Mouse (Mus musculus) midbrain, embryonic 13.5 days (tissue): ENCODE data around the gene Pde11a. TPM values are rescaled to one million over a fixed set of nuclear protein-coding genes. Genes with fewer than 3 reads are reported as not detected.
A peak's percentile ranks its signal among the peaks of the same experiment; 100 is the strongest.

ENCODE experiments used
- ATAC-seq: fragments of 200-750 bp; cut with Nextera tagmentation; 2 replicates; pipeline ENCODE4 v1.8.0; 2017; ENCODE audit warnings: mild to moderate bottlenecking, moderate TSS enrichment, moderate library complexity
- H3K27ac ChIP-seq: fragments of 300-500 bp; sonication (generic); 2 replicates; pipeline ENCODE4 v1.5.1; 2015; ENCODE audit warnings: inconsistent platforms, mild to moderate bottlenecking, moderate library complexity
- H3K27me3 ChIP-seq: fragments of 300-500 bp; sonication (generic); 2 replicates; pipeline ENCODE4 v1.6.1; 2015; ENCODE audit warnings: mild to moderate bottlenecking, inconsistent platforms
- H3K36me3 ChIP-seq: fragments of 300-500 bp; sonication (generic); 2 replicates; pipeline ENCODE4 v1.6.1; 2015; ENCODE audit warnings: mild to moderate bottlenecking, inconsistent platforms
- H3K4me1 ChIP-seq: fragments of 300-500 bp; sonication (generic); replicated peaks from 2 replicates; pipeline ENCODE4 v1.6.1; 2015; ENCODE audit warnings: inconsistent platforms
- H3K4me2 ChIP-seq: fragments of 300-500 bp; sonication (generic); replicated peaks from 2 replicates; pipeline ENCODE4 v1.6.1; 2015; ENCODE audit warnings: moderate library complexity, mild to moderate bottlenecking, inconsistent platforms
- H3K4me3 ChIP-seq: fragments of 300-500 bp; sonication (generic); replicated peaks from 2 replicates; pipeline ENCODE4 v1.5.1; 2015; ENCODE audit warnings: mild to moderate bottlenecking, inconsistent platforms
- H3K9ac ChIP-seq: fragments of 300-500 bp; sonication (generic); replicated peaks from 2 replicates; pipeline ENCODE4 v1.6.1; 2015; ENCODE audit warnings: mild to moderate bottlenecking, inconsistent platforms
- H3K9me3 ChIP-seq: fragments of 300-500 bp; sonication (generic); 2 replicates; pipeline ENCODE4 v1.6.1; 2016; ENCODE audit warnings: mild to moderate bottlenecking, inconsistent platforms
- WGBS: fragments of 180-500 bp; shearing (Covaris S2); methylation state at CpG from one replicate; pipeline ENCODE4 v1.1.7; 2015; 5-methylcytosine and 5-hydroxymethylcytosine counted together
- polyA plus RNA-seq: library from polyadenylated mRNA; unstranded; fragments of >200 nt; fragmentation: Nextera tagmentation; extraction: Ambion mirVana; gene quantifications from 2 replicates; pipeline ENCODE4 v1.2.1, GENCODE M21; 2015

Gene Pde11a
- polyA plus RNA-seq, 1 experiment from 2014 or later, result 0.44 TPM

- Histone ChIP-seq H3K9me3 (no peaks in the 10 kb centered on the region), H3K4me1 (peaks cover 25% of the 10 kb centered on the region), H3K36me3 (no peaks in the 10 kb centered on the region), H3K27ac (peak overlapping the region; percentile 93), H3K4me3 (no peak overlapping the region), H3K4me2 (peak overlapping the region; percentile 29), H3K27me3 (no peaks in the 10 kb centered on the region), H3K9ac (peak overlapping the region; percentile 42)
- peak; percentile 88 for ATAC-seq
- WGBS, result 14% methylated on average over 20 of the region's 20 CpGs
Observed at GRCm38 (mm10) chr2:76029081-76029901, 309.3 kb downstream of the Pde11a start.

- peak; percentile 80 for ATAC-seq
- peaks cover 24% of the 10 kb centered on the region for H3K4me1 ChIP-seq
- no peaks in the 10 kb centered on the region for H3K27me3 ChIP-seq
- 3% methylated on average over 7 of the region's 7 CpGs for WGBS
- H3K27ac ChIP-seq, result 0 out of 2 replicates have a peak overlapping the region, but pooled peaks have one; percentile 3
- no peaks in the 10 kb centered on the region for H3K36me3 ChIP-seq
- H3K4me3 ChIP-seq, result no peak overlapping the region
- peak overlapping the region; percentile 19; the same call in 1 of the 2 replicates for H3K4me2 ChIP-seq
- H3K9me3 ChIP-seq, result no peaks in the 10 kb centered on the region
- no peak overlapping the region for H3K9ac ChIP-seq
Observed at GRCm38 (mm10) chr2:76016890-76017289, 321.7 kb downstream of the Pde11a start.

GRCm38 (mm10) chr2:76016136-76016535 is 322.4 kb downstream of the Pde11a start:
- peaks cover 22% of the 10 kb centered on the region for H3K4me1 ChIP-seq
- no peak overlapping the region for H3K9ac ChIP-seq
- no peak overlapping the region for H3K27ac ChIP-seq
- no peak for ATAC-seq
- H3K4me2 ChIP-seq, result no peak overlapping the region
- H3K9me3 ChIP-seq, result no peaks in the 10 kb centered on the region
- no peaks in the 10 kb centered on the region for H3K27me3 ChIP-seq
- WGBS, result 76% methylated on average over 8 of the region's 8 CpGs
- no peaks in the 10 kb centered on the region for H3K36me3 ChIP-seq
- H3K4me3 ChIP-seq, result no peak overlapping the region

- no peaks in the 10 kb centered on the region for H3K36me3 ChIP-seq
- H3K4me1 ChIP-seq, result peaks cover 18% of the 10 kb centered on the region
- WGBS, result 93% methylated on average over 7 of the region's 7 CpGs
- H3K9me3 ChIP-seq, result no peaks in the 10 kb centered on the region
- H3K27me3 ChIP-seq, result no peaks in the 10 kb centered on the region
- no peak overlapping the region for H3K27ac ChIP-seq
- no peak overlapping the region for H3K4me2 ChIP-seq
- H3K4me3 ChIP-seq, result no peak overlapping the region
- H3K9ac ChIP-seq, result no peak overlapping the region
- no peak for ATAC-seq
Observed at GRCm38 (mm10) chr2:76015460-76015859, 323.1 kb downstream of the Pde11a start.

- no peak overlapping the region for H3K9ac ChIP-seq
- no peaks in the 10 kb centered on the region for H3K27me3 ChIP-seq
- 88% methylated on average over 3 of the region's 3 CpGs for WGBS
- no peak overlapping the region for H3K27ac ChIP-seq
- no peaks in the 10 kb centered on the region for H3K9me3 ChIP-seq
- no peak for ATAC-seq
- H3K4me3 ChIP-seq, result no peak overlapping the region
- peaks cover 18% of the 10 kb centered on the region for H3K4me1 ChIP-seq
- H3K4me2 ChIP-seq, result no peak overlapping the region
- no peaks in the 10 kb centered on the region for H3K36me3 ChIP-seq
Observed at GRCm38 (mm10) chr2:76014659-76015058, 323.9 kb downstream of the Pde11a start.

GRCm38 (mm10) chr2:76006194-76006593 is 332.4 kb downstream of the Pde11a start:
- Histone ChIP-seq H3K27me3 (no peaks in the 10 kb centered on the region), H3K27ac (no peak overlapping the region), H3K36me3 (no peaks in the 10 kb centered on the region), H3K9ac (no peak overlapping the region), H3K4me3 (no peak overlapping the region), H3K4me1 (peaks cover 5% of the 10 kb centered on the region; the same call in 1 of the 2 replicates), H3K9me3 (no peaks in the 10 kb centered on the region), H3K4me2 (no peak overlapping the region)
- WGBS, result 10% methylated on average over 4 of the region's 4 CpGs
- ATAC-seq, result no peak

GRCm38 (mm10) chr2:76002899-76003298 is 335.7 kb downstream of the Pde11a start:
- H3K9ac ChIP-seq, result no peak overlapping the region
- H3K27me3 ChIP-seq, result no peaks in the 10 kb centered on the region
- 83% methylated on average over 9 of the region's 9 CpGs for WGBS
- no peaks in the 10 kb centered on the region for H3K36me3 ChIP-seq
- no peak overlapping the region for H3K27ac ChIP-seq
- no peaks in the 10 kb centered on the region for H3K9me3 ChIP-seq
- peaks cover 5% of the 10 kb centered on the region; the same call in 1 of the 2 replicates for H3K4me1 ChIP-seq
- H3K4me3 ChIP-seq, result no peak overlapping the region
- ATAC-seq, result no peak
- H3K4me2 ChIP-seq, result no peak overlapping the region

- Histone ChIP-seq H3K9ac (no peak overlapping the region), H3K27ac (no peak overlapping the region), H3K4me2 (no peak overlapping the region), H3K4me1 (peaks cover 5% of the 10 kb centered on the region; the same call in 1 of the 2 replicates), H3K36me3 (no peaks in the 10 kb centered on the region), H3K27me3 (no peaks in the 10 kb centered on the region), H3K4me3 (no peak overlapping the region), H3K9me3 (no peaks in the 10 kb centered on the region)
- ATAC-seq, result no peak
- WGBS, result 49% methylated on average over 8 of the region's 8 CpGs
Observed at GRCm38 (mm10) chr2:76001392-76001791, 337.2 kb downstream of the Pde11a start.

- H3K9ac ChIP-seq, result no peak overlapping the region
- H3K27ac ChIP-seq, result no peak overlapping the region
- no peaks in the 10 kb centered on the region for H3K27me3 ChIP-seq
- no peak overlapping the region for H3K4me2 ChIP-seq
- no peaks in the 10 kb centered on the region for H3K36me3 ChIP-seq
- ATAC-seq, result no peak
- no peak overlapping the region for H3K4me3 ChIP-seq
- no peaks in the 10 kb centered on the region for H3K4me1 ChIP-seq
- 64% methylated on average over 12 of the region's 12 CpGs for WGBS
- no peaks in the 10 kb centered on the region for H3K9me3 ChIP-seq
Observed at GRCm38 (mm10) chr2:75999636-76000035, 338.9 kb downstream of the Pde11a start.

- Histone ChIP-seq H3K4me1 (no peaks in the 10 kb centered on the region), H3K4me3 (no peak overlapping the region), H3K27me3 (no peaks in the 10 kb centered on the region), H3K27ac (no peak overlapping the region), H3K4me2 (no peak overlapping the region), H3K9ac (no peak overlapping the region), H3K9me3 (no peaks in the 10 kb centered on the region), H3K36me3 (no peaks in the 10 kb centered on the region)
- WGBS, result 59% methylated on average over 8 of the region's 8 CpGs
- 0 out of 2 replicates have a peak, but pooled peaks have one; percentile 53 for ATAC-seq
Observed at GRCm38 (mm10) chr2:75998692-75999091, 339.9 kb downstream of the Pde11a start.

- no peak overlapping the region for H3K27ac ChIP-seq
- WGBS, result 73% methylated on average over 12 of the region's 12 CpGs
Observed at GRCm38 (mm10) chr2:75997726-75998125, 340.8 kb downstream of the Pde11a start.

GRCm38 (mm10) chr2:75994841-75995240 is 343.7 kb downstream of the Pde11a start:
- no peaks in the 10 kb centered on the region for H3K27me3 ChIP-seq
- 95% methylated on average over 11 of the region's 11 CpGs for WGBS
- H3K27ac ChIP-seq, result no peak overlapping the region
- H3K9me3 ChIP-seq, result no peaks in the 10 kb centered on the region
- no peak overlapping the region for H3K4me2 ChIP-seq
- no peak overlapping the region for H3K9ac ChIP-seq
- peaks cover 4% of the 10 kb centered on the region; the same call in 1 of the 2 replicates for H3K4me1 ChIP-seq
- ATAC-seq, result no peak
- no peaks in the 10 kb centered on the region for H3K36me3 ChIP-seq
- H3K4me3 ChIP-seq, result no peak overlapping the region

More at GRCm38 (mm10) chr2:75997726-75998125, 340.8 kb downstream of the Pde11a start:
- Histone ChIP-seq H3K4me1 (no peaks in the 10 kb centered on the region), H3K27me3 (no peaks in the 10 kb centered on the region), H3K36me3 (no peaks in the 10 kb centered on the region), H3K4me2 (no peak overlapping the region), H3K9me3 (no peaks in the 10 kb centered on the region), H3K4me3 (no peak overlapping the region), H3K9ac (no peak overlapping the region)
- ATAC-seq, result no peak
